Mouse (Mus musculus): ENCODE data around the gene Zic2. TPM values are rescaled to one million over a fixed set of nuclear protein-coding genes. Genes with fewer than 3 reads are reported as not detected.

Zic2 gene
- polyA plus RNA-seq, 1 experiment = 0.07 TPM

- DNase-seq (ENCODE audit: low spot score) = no peak
Measured at GRCm38 (mm10) chr14:122476822-122477215, 1.6 kb downstream of the Zic2 start.

DNA sequence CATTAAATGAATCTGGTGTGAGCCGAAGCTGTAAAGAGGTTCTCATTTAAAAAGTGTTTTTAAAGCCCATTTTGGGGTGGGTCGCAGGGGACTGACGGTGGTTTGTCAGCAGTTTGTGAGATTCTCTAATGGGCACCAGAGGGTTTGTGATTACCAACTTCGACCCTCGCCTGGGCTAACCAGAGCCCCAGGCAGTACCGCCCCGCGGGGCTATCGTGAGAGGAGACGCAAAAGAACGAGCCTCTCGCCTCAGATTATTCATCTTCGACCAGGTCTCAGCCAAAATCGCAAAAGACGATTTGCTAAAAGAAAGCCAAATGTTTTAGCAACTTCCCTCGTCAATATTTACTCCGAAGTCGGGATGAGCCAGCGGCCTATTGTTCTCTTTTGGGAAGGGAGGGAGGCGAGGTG is 2.0 kb downstream of the Zic2 start:
- no peak for DNase-seq (ENCODE audit: low spot score)

DNA sequence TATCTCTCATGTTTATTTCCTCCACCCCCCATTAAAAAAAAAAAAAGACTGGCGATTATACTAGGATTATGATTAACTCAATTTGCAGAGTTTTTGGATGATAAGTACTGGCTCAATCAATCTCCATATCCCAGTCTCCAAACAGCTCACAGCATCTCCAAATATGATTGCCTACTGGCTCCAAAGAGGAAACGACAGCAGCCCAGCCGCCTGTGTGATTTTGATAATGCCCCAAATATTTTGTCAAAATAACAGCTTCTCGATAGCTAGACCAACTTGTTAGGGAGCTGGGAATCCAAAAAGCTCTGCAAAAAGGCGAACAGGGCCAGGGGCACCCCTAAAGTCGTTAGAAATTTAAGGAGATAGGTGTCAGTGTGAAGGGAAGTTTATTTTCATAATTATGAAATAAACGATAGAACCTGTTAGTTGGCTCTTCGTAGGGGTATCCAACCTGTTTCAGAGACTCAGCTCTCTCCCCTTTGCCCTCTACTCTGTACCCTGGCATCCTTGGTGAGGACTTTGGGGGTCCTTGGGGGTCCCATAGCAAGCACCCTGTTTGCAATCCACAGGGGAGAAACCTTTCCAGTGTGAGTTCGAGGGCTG is 2.8 kb downstream of the Zic2 start:
- no peak for DNase-seq (ENCODE audit: low spot score)

GRCm38 (mm10) chr14:122478574-122479011 is 3.4 kb downstream of the Zic2 start:
- DNase-seq (ENCODE audit: low spot score) = no peak

DNA sequence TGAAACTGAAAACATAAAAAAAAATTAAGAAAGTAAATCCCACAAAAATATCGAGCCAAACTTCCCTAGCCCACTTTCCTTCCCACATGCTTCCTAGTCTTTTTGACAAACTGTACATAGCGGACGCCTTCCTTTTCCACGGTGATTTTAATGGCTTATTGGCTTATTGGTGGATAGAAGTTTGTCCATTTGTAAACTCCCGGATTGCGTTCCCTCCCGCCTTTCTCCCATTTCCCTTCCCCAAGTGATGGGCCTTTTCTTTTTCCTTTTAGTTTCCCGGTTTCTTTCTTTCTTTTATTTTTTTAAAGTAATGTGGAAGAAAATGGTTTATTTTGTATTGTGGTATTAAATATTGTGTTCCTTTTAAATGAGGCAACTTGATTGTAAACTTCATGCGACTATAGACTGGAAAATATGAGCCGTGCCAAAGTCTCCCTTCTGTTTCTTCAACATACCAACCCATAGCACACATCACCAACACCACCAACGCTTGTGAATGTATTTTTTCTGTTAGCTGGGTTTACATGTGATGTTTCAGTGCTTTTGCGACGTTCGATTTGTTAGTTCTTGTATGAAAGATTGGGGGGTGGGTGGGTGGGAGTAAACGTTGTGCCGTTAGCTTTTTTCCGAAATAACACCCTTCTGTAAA is 4.3 kb downstream of the Zic2 start:
- DNase-seq (ENCODE audit: low spot score) = no peak

GRCm38 (mm10) chr14:122480355-122480754 is 5.1 kb downstream of the Zic2 start:
- DNase-seq (ENCODE audit: low spot score) = no peak

- no peak for DNase-seq (ENCODE audit: low spot score)
Measured at GRCm38 (mm10) chr14:122481181-122481580, 5.9 kb downstream of the Zic2 start.

DNA sequence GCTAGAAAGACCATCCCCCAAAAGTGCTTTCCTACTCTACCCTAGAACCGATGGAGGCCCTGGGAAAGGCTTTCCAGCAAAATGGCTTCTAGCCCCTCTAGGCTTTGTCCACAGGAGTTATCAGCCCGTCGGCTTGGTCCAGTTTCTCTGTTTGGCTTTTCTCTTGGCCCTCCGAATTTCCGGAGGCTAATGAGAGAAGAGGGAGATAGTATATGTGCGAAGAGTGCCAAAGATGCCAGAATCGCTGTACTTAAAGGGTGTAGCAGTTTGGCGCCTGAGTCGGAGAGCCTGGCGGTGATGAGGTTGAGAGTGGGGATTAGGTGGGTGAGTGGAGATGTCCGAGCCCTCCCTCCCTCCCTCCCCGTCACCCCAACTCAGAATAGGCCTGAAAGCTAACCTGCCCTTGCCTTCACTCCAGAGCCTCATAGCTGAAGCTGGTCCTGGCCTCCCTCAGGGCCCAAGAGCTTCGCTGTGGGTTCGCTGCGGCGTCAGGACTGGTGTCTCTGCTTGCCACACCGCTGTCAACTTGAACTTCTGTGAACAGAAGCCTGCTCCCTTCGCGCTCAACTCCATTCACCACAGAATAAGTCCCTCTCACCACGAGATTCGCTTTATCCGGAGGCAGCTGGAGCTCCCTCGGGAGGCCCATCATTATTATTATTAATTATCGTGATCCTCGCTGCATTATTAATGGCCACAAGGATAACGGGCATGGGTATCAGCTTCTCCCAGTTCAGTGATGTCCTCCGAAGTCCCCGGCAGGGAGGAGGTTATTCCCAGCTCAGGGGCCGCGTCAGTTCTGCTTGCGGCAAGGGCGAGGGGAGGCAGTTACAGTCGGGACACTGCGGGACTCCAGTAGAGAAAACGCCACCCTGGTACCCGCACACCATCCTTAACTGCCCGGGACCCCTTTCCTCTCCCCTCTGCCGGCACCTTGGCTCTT is 7.1 kb downstream of the Zic2 start:
- DNase-seq (ENCODE audit: low spot score) = no peak

- no peak for DNase-seq (ENCODE audit: low spot score)
Measured at GRCm38 (mm10) chr14:122483024-122483385, 7.8 kb downstream of the Zic2 start.

DNA sequence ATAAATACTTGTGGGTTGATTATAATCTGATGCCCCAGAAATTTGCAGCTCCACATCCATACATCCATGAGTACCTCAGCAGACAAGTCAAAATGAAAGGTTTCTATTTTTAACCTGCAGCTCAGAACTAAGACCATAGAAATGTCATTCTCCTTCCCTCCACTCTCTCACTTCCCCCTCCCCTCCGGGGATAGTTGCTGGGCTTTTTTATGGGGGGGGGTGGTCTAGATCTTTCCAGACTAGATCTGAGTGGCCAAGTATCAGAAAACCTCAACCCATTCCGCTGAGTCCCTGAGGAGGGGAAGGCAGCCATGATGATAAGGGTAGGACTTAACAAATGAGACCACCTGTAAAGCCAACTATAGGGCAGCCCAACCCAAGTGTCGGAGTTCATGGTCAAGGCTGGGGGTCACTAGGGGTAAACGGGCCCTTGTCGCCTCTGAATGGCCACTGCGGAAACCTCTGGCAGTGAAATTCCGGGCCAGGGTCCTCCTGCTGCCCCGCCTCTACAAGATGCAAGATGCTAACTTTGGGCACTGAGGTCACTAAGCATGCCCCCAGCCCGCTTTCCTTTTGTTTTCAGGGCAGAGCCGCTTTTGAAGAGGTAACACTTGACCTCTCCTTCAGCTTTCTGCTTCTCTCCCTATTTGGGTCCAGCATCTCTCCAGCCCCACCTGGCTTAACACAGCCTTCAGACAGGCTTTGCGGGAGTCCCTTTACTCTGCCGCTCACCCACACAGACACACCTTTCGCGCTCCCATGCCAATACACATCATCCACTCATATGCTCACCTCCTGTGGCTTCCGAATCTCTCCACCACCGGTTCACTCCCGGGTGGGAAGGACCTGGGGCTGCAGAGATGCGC is 8.6 kb downstream of the Zic2 start:
- no peak for DNase-seq (ENCODE audit: low spot score)

GRCm38 (mm10) chr14:122484458-122484843 is 9.2 kb downstream of the Zic2 start:
- DNase-seq (ENCODE audit: low spot score) = no peak

DNA sequence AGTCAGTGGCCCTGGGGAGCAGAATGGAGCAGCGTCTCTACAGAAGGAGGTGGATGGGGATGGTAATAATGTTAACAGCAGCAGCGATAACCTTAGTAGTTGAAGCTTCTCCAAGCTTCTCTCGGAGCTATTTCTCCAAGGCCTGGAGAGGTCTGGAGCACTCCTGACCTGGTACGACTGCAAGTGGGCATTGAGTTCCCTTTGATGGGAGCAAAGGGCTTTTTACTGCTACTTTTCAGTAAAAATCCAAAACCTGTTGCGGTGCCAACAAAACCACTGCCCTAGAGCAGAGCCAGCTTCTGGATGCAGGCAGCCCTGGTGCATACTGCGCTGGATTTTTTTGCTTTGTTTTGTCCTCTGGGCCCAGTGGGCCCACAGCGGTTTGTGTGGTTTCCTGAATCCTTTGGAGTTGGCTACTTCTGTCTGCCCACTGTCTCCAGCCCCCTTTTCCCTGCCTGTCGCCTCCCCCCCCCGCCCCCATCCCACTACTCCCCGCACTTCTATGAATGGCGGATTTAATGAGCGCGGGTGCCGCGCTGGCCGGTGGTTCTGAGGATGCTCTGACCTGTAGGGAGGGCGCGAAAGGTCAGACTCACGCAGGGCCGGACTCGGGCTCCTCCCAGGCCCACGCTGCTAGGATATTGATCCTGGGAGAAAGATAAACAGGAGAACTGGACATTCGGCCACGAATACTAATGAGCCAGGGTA is 9.8 kb downstream of the Zic2 start:
- DNase-seq (ENCODE audit: low spot score) = no peak

DNA sequence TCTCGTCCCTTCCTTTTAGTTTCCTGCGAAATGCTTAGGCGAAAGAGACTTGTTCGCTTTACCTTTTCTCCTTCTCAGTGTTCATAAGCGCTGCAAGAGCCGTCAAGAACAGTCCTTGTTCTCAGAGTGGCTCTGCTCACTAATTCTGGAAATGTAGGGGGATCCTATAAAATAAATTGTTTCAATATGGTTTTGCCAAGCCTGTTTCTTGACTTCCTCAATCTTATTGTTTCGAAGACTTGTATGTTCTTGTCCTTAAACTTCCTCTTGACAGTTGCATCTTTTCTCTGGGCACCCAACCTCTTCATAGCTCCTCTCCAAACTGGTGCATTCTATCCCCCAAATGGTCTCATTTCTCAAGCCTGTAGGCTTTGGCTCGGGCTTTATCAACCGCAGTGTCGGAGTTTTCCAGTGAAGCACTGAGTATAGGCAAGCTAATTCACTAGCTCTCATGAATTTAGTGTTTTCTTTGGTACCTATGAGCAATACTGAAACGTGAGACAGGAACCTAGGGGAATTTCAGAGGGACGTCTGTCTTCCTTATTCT is 10.5 kb downstream of the Zic2 start:
- DNase-seq (ENCODE audit: low spot score) = no peak

DNA sequence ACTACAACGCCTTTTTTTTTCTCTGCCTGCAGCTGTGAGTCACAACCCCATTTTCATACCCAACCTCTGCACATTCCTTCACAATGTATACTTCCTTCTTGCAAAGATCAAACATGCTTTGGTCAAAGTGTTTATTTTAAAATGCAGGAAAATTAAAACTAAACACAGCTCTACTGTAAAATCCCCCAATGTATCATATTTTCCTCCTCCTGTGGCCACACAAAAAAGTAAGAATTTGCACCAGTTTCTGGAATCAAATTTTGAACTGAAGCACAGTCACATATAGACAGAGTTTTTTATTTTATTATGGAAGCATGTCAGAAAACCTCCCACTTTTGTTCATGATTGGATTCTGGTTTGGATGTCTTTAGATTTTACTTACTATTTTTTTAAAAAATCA is 11.4 kb downstream of the Zic2 start:
- DNase-seq (ENCODE audit: low spot score) = no peak

- DNase-seq (ENCODE audit: low spot score) = no peak
Measured at GRCm38 (mm10) chr14:122487366-122487765, 12.1 kb downstream of the Zic2 start.

DNA sequence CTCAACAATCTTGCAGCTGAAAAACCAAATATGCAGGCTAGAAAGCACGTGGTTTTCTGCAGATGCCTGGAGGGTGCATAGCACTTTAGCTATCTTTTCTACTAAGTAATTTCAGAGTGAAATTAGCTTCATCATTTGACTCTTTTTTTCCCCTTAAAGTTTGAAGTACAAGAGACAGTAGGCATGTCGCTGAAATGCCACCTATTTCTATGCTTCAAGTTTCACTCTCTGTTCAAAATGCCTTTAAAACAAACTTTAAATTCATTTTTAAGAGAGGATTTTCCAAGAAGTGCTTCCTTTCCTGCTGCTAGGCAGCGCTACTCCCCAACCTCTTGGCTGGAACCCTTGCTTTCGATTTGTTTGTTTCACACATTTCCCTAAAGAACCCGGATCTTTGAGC is 13.8 kb downstream of the Zic2 start:
- DNase-seq (ENCODE audit: low spot score) = no peak

GRCm38 (mm10) chr14:122489686-122490414 is 14.6 kb downstream of the Zic2 start:
- DNase-seq (ENCODE audit: low spot score) = no peak

DNA sequence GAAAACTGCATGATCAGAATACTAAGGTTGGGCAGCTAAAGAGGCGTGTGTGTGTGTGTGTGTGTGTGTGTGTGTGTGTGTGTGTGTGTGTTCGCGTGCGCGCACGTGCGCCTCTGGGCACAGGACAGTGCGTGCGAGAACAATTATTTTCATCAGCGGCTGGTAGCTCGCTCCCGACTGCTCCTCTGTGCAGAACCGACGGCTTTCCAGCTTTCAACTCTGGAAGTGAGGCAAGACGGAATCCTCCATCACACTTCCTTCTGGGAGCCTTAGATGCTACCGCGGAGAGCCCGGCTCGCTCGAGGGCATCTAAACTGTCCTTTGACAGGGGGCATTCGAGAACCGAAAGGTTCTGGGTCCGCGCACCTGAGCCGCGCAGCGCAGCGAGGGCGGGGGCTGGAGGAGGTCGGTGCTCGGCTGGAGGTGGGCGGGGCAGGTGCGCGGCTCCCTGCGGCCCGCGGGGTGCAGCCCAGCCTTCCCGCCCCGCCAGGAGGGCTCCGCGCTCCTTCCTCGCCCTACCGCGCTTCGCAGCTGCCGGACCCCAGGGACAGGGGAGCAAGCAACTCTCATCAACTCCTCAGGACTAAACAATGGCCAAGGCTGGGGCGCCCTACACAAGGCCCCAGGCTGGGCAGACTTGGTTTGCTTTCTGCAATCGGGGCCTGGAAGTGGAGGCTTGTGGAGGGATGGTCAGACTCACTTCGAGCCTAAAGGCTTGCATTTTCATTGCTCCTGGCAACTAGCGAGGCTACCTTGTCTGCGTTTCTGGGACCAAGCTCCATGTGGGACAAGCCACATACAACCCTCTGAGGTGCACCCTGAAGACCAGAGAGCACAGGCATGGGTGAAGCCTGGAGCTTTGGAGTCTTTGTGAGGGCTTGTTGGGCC is 15.4 kb downstream of the Zic2 start, which contains the start of gene Gm10837:
Gene Gm10837 (plus strand): TSS at position 146 of the 888 bp plus-strand sequence.
- DNase-seq (ENCODE audit: low spot score) = no peak

GRCm38 (mm10) chr14:122491521-122491920 is 16.3 kb downstream of the Zic2 start:
- DNase-seq (ENCODE audit: low spot score) = no peak
